In the genomic region with DNA sequence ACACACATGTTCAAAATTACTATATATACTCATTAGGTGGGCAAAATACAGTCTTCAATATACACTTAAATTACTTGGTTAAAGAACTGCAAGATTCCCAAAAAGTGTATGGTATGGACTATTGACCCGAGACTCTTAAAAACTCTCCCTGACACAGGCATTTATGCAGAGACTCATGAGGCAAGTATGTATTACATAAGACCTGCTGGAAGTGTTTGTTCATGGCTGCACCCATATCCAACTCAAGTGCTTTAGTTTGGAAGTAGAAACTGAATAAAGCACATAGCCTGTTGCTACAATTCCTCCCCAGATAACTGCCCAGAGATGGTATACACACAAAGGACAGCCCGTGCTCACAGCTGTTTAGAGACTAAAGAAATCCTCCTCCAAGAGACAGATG, we compare ENCODE assay signal across 20 mouse cellular contexts.
"Had no signal": no experiment of that assay in that cellular context is flagged by ENCODE, and none has a peak within 500 bp of the region (broad histone marks: within the 10 kb centered on the region; RNA-seq: fewer than 3 reads in every experiment).

No protein-coding gene starts in this region.

- DNase-seq: kidney, adult 2 months; kidney, postnatal 25 days; layer of hippocampus, adult 9-11 months; liver; retina, postnatal 1 day; right cerebral cortex, postnatal 25 days; spleen, adult 18-20 months; thymus, postnatal 25 days had no signal

- H3K4me3 ChIP-seq: layer of hippocampus, adult 2 months; limb, embryonic 10.5 days; limb, embryonic 13.5 days; liver, embryonic 12.5 days; liver, embryonic 15.5 days; midbrain, embryonic 12.5 days; midbrain, embryonic 15.5 days; neural tube, embryonic 12.5 days; neural tube, embryonic 15.5 days; stomach, embryonic 15.5 days had no signal

- H3K9me3 ChIP-seq: limb, embryonic 10.5 days; limb, embryonic 13.5 days; liver, embryonic 12.5 days; liver, embryonic 15.5 days; midbrain, embryonic 12.5 days; midbrain, embryonic 15.5 days; neural tube, embryonic 12.5 days; neural tube, embryonic 15.5 days; stomach, embryonic 15.5 days had no signal

- H3K4me2 ChIP-seq: limb, embryonic 13.5 days; liver, embryonic 12.5 days; liver, embryonic 15.5 days; midbrain, embryonic 12.5 days; midbrain, embryonic 15.5 days; neural tube, embryonic 12.5 days; neural tube, embryonic 15.5 days; stomach, embryonic 15.5 days had no signal

- H3K27ac ChIP-seq: kidney, postnatal 0 days; layer of hippocampus, adult 2 months; limb, embryonic 10.5 days; limb, embryonic 13.5 days; liver, embryonic 12.5 days; liver, embryonic 15.5 days; midbrain, embryonic 12.5 days; midbrain, embryonic 15.5 days; neural tube, embryonic 12.5 days; neural tube, embryonic 15.5 days; stomach, embryonic 15.5 days had no signal

- H3K27me3 ChIP-seq: limb, embryonic 13.5 days; liver, embryonic 12.5 days; liver, embryonic 15.5 days; midbrain, embryonic 12.5 days; midbrain, embryonic 15.5 days; neural tube, embryonic 12.5 days; neural tube, embryonic 15.5 days; stomach, embryonic 15.5 days had no signal

- H3K4me1 ChIP-seq: liver, embryonic 15.5 days; midbrain, embryonic 12.5 days; midbrain, embryonic 15.5 days; neural tube, embryonic 12.5 days; stomach, embryonic 15.5 days had no signal

- H3K9ac ChIP-seq: limb, embryonic 13.5 days; liver, embryonic 12.5 days; liver, embryonic 15.5 days; midbrain, embryonic 12.5 days; midbrain, embryonic 15.5 days; neural tube, embryonic 12.5 days; neural tube, embryonic 15.5 days; stomach, embryonic 15.5 days had no signal

- ATAC-seq: intestine, embryonic 16.5 days; liver, embryonic 12.5 days; midbrain, embryonic 15.5 days had no signal

- H3K36me3 ChIP-seq: liver, embryonic 15.5 days; midbrain, embryonic 15.5 days; stomach, embryonic 15.5 days had no signal
